Mouse (Mus musculus) large intestine, adult 2 months (tissue): ENCODE data around the gene Mus81. TPM values are rescaled to one million over a fixed set of nuclear protein-coding genes. Genes with fewer than 3 reads are reported as not detected.

ENCODE experiments used
- DNase-seq: peaks from one replicate; pipeline ENCODE4 v3.0.0-alpha.2; 2012; ENCODE audit warnings: low read depth, low spot score
- WGBS: fragments of 180-500 bp; shearing (Covaris S2); methylation state at CpG from one replicate; pipeline ENCODE4 v1.1.7; 2018; 5-methylcytosine and 5-hydroxymethylcytosine counted together
- polyA plus RNA-seq: library from polyadenylated mRNA; depleted of rRNA; stranded (reverse); fragments of >200 nt; gene quantifications from 2 replicates; pipeline ENCODE4 v1.2.3, GENCODE M21; 2012; rRNA removed

Gene Mus81
- polyA plus RNA-seq, 1 experiment: 29.1 TPM

DNA sequence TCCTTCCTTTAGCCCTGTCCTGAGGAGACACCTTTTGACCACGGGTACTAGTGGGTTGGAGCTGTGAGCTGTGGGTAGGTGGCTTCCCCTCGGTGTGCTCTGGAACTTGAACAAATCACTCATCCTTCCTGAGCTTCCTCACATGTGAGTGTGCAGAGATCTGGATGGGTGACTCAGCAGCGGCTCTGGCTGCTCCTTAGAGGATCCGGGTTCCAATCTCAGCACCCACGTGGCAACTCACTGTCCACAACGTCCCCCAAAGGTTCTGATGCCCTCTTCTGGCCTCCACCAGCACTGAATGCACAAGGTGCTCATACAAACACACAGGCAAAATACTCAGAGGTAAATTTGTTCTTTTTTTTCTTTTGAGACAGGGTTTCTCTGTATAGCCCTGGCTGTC is 36.4 kb downstream of the Mus81 start:
- DNase-seq: no peak
- WGBS: 72% methylated on average over 6 of the region's 6 CpGs

GRCm38 (mm10) chr19:5449673-5450072 is 38.5 kb downstream of the Mus81 start:
- no peak for DNase-seq
- 72% methylated on average over 3 of the region's 3 CpGs for WGBS

DNA sequence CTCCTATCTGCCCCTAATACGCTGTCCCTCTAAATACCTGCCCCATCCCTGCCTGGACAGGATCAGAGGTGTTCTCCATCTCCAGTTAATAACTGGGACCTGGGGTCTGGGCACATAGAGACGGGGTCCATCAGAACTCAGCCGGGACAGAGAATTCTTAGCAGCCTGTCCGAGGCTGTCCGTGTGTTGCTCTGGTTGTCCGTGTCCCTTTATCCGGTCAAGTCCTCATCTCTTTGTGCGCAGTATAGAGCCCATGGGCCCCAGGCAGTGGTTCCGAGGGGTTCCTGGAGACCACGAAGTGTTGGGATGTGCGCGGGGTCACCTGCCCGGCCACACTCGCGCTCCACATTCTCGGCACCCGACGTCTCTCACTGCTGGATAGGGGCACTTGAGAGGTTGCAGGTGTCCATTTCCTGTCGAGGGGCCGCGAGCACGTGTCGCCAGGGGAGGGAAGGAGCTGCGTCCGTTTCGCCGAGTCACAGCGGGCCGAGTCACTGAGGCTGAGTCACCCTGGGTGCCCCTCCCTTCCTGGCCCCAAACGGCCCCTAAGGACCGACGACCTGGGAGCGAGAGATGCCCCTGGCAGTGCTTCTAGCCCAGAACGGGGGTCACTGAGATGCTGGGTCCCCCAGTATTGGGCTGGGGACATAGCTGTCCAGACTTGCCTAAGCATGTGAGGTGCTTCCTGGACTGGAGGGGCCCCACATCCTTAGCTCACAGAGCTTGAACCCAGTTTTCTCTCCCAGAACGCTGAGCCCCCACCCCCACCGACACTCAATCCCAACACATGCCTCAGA is 39.6 kb downstream of the Mus81 start:
- WGBS: 6% methylated on average over 36 of the region's 36 CpGs

GRCm38 (mm10) chr19:5447515-5448353 is 40.5 kb downstream of the Mus81 start, which contains the start of gene Fosl1:
Gene Fosl1, plus strand, starts transcription at chr19:5447547.
- 1% methylated on average over 70 of the region's 70 CpGs for WGBS
- DNase-seq: no peak

More for the DNA sequence above, 39.6 kb downstream of the Mus81 start:
- DNase-seq: no peak

DNA sequence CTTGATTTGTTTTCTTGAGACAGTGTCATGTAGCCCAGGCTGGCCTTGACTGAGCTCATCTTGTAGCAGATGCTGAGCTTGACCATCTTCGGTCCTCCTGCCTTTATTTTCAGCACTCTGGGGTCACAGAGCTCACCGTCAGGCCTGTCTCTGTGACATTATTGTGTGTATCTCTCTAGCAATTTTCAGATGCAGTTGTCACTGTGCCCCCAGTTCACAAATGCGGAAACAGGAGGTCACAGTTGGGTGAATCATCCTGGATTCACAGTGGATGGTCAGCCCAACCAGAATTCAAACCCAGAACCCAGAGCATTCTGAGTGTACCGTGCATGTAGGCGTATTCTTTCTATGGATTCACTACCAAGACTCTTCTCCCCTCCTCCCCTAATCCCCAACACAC is 42.5 kb downstream of the Mus81 start:
- no peak for DNase-seq

DNA sequence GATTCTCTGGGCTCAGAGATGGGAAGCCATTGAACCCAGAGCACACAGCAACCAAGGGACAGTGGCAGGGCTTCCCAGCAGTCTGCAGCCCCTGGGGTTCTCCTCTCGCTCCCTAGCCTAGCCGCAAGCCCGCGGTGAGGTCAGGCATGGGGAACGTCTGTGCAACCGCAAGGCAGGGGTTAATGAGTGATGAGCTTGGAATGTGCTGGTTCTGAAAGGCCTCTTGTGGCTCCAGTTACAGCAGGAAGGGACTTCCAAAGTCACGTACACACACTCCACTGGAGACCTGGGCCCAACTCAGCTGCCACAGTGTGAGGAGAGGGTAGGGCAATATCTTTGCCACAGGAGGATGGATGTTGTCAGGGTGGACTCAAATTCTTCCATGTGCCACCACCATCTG is 43.2 kb downstream of the Mus81 start:
- 54% methylated on average over 7 of the region's 7 CpGs for WGBS
- no peak for DNase-seq

More for the DNA sequence above, 42.5 kb downstream of the Mus81 start:
- WGBS: 95% methylated on average over 5 of the region's 5 CpGs

DNA sequence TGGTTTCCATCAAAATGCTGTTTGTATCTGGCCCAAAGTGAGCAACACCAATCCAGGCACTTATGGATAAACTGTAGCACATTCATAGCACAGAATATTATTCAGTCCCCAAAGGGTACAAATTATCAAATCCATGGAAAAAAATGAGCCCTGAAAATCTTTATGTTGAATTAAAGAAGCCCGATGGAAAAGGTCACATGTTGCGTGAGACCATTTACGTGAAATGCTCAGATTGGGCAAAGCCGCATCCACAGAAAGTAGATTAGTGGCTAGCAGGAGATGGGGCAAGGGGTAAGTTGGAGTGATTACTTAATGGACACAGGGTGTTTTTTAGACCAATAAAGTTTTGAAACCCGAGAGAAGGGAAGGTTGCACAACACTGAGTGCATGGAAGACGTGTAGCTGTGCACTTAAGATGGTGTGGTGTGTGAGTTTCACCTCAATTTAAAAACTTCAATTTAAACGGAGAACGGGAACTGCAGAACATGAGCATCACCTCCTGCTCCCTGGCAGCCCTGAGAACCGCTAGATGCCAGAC is 43.8 kb downstream of the Mus81 start:
- WGBS: 66% methylated on average over 9 of the region's 9 CpGs
- no peak for DNase-seq

DNA sequence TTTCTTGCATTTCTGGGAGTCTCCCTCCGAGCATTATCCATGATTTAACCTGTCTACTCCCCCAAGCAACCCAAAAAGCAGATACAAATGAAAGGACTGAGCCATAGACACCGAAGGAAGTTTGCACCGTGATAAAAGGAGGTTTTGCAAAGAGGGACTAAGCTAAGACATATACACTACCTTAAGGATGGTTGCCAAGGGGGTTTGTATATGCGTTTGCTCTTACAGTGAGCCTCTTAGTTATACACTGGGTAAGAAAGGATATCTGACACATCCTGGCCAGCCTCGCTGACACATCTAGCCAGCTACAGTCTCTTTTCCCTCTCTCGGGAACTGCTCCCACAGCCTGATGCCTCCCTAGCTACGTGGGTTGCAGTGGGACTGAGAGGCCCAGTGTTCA is 54.3 kb downstream of the Mus81 start:
- 63% methylated on average over 7 of the region's 7 CpGs for WGBS
- no peak for DNase-seq

- 1% methylated on average over 16 of the region's 16 CpGs for WGBS
- DNase-seq: no peak
Observed at GRCm38 (mm10) chr19:5432992-5433852, 55.0 kb downstream of the Mus81 start.

Other genes starting within 250 kb of the Mus81 start
- 6.7 and 7.3 TPM in 2 replicates for gene Pacs1, start 215.3 kb downstream of the Mus81 start, polyA plus RNA-seq
- gene Sf3b2, start 192.9 kb downstream of the Mus81 start, polyA plus RNA-seq: 71.5 and 85.8 TPM in 2 replicates
- 0.05 and 0.16 TPM in 2 replicates for gene Gal3st3, start 190.1 kb downstream of the Mus81 start, polyA plus RNA-seq
- gene Catsper1, start 152.7 kb downstream of the Mus81 start, polyA plus RNA-seq: not detected in 2 replicates
- 287 and 392 TPM in 2 replicates for gene Cst6, start 138.8 kb downstream of the Mus81 start, polyA plus RNA-seq
- 26.9 and 35.5 TPM in 2 replicates for gene Eif1ad, start 121.7 kb downstream of the Mus81 start, polyA plus RNA-seq
- gene Banf1, start 121.2 kb downstream of the Mus81 start, polyA plus RNA-seq: 196 and 232 TPM in 2 replicates
- 23.3 and 25.3 TPM in 2 replicates for gene Sart1, start 99.7 kb downstream of the Mus81 start, polyA plus RNA-seq
- gene Tsga10ip, start 85.9 kb downstream of the Mus81 start, polyA plus RNA-seq: 0.45 and 1.2 TPM in 2 replicates
- gene Drap1, start 63.4 kb downstream of the Mus81 start, polyA plus RNA-seq: 98.0 and 108 TPM in 2 replicates
- 51.9 and 55.5 TPM in 2 replicates for gene AI837181, start 63.3 kb downstream of the Mus81 start, polyA plus RNA-seq
- gene Fosl1, start 40.9 kb downstream of the Mus81 start, polyA plus RNA-seq: 0.12 and 0.60 TPM in 2 replicates
- gene Ccdc85b, start 30.5 kb downstream of the Mus81 start, polyA plus RNA-seq: 2.1 and 2.4 TPM in 2 replicates
- gene Fibp, start 27.8 kb downstream of the Mus81 start, polyA plus RNA-seq: 140 and 162 TPM in 2 replicates
- gene Ctsw, start 19.9 kb downstream of the Mus81 start, polyA plus RNA-seq: 12.4 and 14.9 TPM in 2 replicates
- gene Efemp2, start 14.4 kb downstream of the Mus81 start, polyA plus RNA-seq: 30.2 and 37.5 TPM in 2 replicates
- 697 and 725 TPM in 2 replicates for gene Cfl1, start 2.1 kb upstream of the Mus81 start, polyA plus RNA-seq
- gene 1700020D05Rik, start 15.4 kb upstream of the Mus81 start, polyA plus RNA-seq: 0.14 and 0.15 TPM in 2 replicates
- 3.2 and 3.7 TPM in 2 replicates for gene Snx32, start 22.1 kb upstream of the Mus81 start, polyA plus RNA-seq
- 26.6 and 45.5 TPM in 2 replicates for gene Ovol1, start 72.2 kb upstream of the Mus81 start, polyA plus RNA-seq
- gene Ap5b1, start 79.6 kb upstream of the Mus81 start, polyA plus RNA-seq: 11.9 and 19.5 TPM in 2 replicates
- gene Rnaseh2c, start 113.5 kb upstream of the Mus81 start, polyA plus RNA-seq: 45.1 and 47.1 TPM in 2 replicates
- 43.6 and 54.2 TPM in 2 replicates for gene Kat5, start 121.8 kb upstream of the Mus81 start, polyA plus RNA-seq
- 46.7 and 47.6 TPM in 2 replicates for gene Rela, start 149.1 kb upstream of the Mus81 start, polyA plus RNA-seq
- gene Sipa1, start 175.3 kb upstream of the Mus81 start, polyA plus RNA-seq: 34.3 and 39.7 TPM in 2 replicates
- gene Map3k11, start 200.3 kb upstream of the Mus81 start, polyA plus RNA-seq: 71.1 and 90.9 TPM in 2 replicates
- gene Pcnx3, start 200.5 kb upstream of the Mus81 start, polyA plus RNA-seq: 71.8 and 89.0 TPM in 2 replicates
- 0.18 TPM in 1 of 2 replicates, not detected in the other for gene Kcnk7, start 216.0 kb upstream of the Mus81 start, polyA plus RNA-seq
- gene Ehbp1l1, start 237.9 kb upstream of the Mus81 start, polyA plus RNA-seq: 45.1 and 63.8 TPM in 2 replicates
- 65.4 and 79.8 TPM in 2 replicates for gene Fam89b, start 241.3 kb upstream of the Mus81 start, polyA plus RNA-seq